25 mouse cellular contexts compared by ENCODE assay signal in the genomic region with DNA sequence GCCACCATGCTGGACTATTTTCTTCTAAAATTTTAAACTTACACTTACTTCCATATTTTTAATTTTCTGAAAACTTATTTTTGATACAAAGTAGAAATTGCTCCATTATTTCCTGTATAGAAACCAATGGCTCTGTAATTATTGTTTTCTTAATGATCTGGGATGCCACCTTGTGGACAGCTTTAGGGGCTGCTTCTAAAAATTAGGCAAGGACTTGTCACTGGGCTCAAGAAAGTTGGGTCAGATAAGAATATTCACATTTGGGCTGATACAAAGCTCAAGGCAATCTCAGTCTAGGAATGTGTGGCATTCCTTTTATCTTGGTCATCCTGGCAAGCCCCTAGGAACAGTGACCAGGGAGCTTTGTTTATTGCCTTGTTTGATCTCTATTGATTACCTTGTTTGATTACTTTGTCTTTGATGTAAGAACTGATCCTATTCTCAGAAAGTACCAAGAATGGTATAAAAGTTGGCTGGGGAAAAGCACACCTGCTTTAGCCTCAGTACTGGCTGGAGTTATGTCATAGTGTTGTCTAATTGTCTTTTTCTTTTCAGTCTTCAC.
DNase-seq lines count a peak whose midpoint lies in the region; ATAC-seq and TF ChIP-seq lines count a peak whose summit lies in the region.
"Had no signal": no experiment of that assay in that cellular context is flagged by ENCODE, and none has a peak within 500 bp of the region (broad histone marks: within the 10 kb centered on the region; RNA-seq: fewer than 3 reads in every experiment).

No protein-coding gene starts in this region.

- DNase-seq in liver, adult 2 months (ENCODE audit: extremely low read depth, low read depth, low spot score) = peak; percentile 64
- DNase-seq in liver, embryonic 11.5 days (ENCODE audit: low spot score) = no peak
- DNase-seq in ES-CJ7 (ENCODE audit: low read depth, low spot score) (peak; percentile 5), R1 (ENCODE audit: low read depth, low spot score) (peak; percentile 22)
- no peak for DNase-seq in midbrain, embryonic 14.5 days
- DNase-seq in adrenal gland, postnatal 36 days = no peak
- no peak for DNase-seq in forebrain, postnatal 0 days
- DNase-seq: adrenal gland, adult 2 months; cerebellum, adult 11-12 months; cerebellum, postnatal 10 days; heart, postnatal 14 days; kidney, adult 18-20 months; kidney, postnatal 4 days; liver; lung, adult 2 months; lung, postnatal 14 days; retina, postnatal 1 day; right cerebral cortex, postnatal 25 days; spleen, adult 18-20 months had no signal

- H3K79me2 ChIP-seq in liver, adult 2 months (ENCODE audit: control insufficient read depth, insufficient read depth, low read length) = no peaks in the 10 kb centered on the region

- H3K36me3 ChIP-seq in liver, adult 2 months (ENCODE audit: control insufficient read depth, insufficient read depth, low read length) = no peaks in the 10 kb centered on the region
- H3K36me3 ChIP-seq in liver, embryonic 11.5 days (ENCODE audit: control insufficient read depth, insufficient read depth, low read length) = no peaks in the 10 kb centered on the region
- no peaks in the 10 kb centered on the region for H3K36me3 ChIP-seq in midbrain, embryonic 14.5 days (ENCODE audit: control insufficient read depth, insufficient read depth, low read length)
- H3K36me3 ChIP-seq in forebrain, postnatal 0 days (ENCODE audit: insufficient read depth) = no peaks in the 10 kb centered on the region
- H3K36me3 ChIP-seq: embryonic facial prominence, embryonic 12.5 days; G1E; heart, embryonic 12.5 days; hindbrain, embryonic 12.5 days; midbrain, embryonic 13.5 days had no signal

- no peaks in the 10 kb centered on the region for H3K27me3 ChIP-seq in liver, adult 2 months (ENCODE audit: control insufficient read depth, insufficient read depth, low read length)
- H3K27me3 ChIP-seq in liver, embryonic 11.5 days (replicated peaks; ENCODE audit: control insufficient read depth, insufficient read depth, low read length) = no peaks in the 10 kb centered on the region
- H3K27me3 ChIP-seq in midbrain, embryonic 14.5 days (ENCODE audit: control insufficient read depth, insufficient read depth, low read length) = no peaks in the 10 kb centered on the region
- H3K27me3 ChIP-seq in forebrain, postnatal 0 days (ENCODE audit: insufficient read depth, low read length) = no peaks in the 10 kb centered on the region
- H3K27me3 ChIP-seq: embryonic facial prominence, embryonic 12.5 days; heart, embryonic 12.5 days; hindbrain, embryonic 12.5 days; midbrain, embryonic 13.5 days had no signal

- H3K27ac ChIP-seq in liver, adult 2 months (replicated peaks; ENCODE audit: insufficient read depth, low read depth, low read length) = no peak overlapping the region
- H3K27ac ChIP-seq in liver, embryonic 11.5 days (ENCODE audit: low read depth, low read length) = no peak overlapping the region
- no peak overlapping the region for H3K27ac ChIP-seq in midbrain, embryonic 14.5 days (replicated peaks; ENCODE audit: low read depth, low read length)
- H3K27ac ChIP-seq in forebrain, postnatal 0 days (ENCODE audit: low read depth, low read length) = no peak overlapping the region
- H3K27ac ChIP-seq: embryonic facial prominence, embryonic 12.5 days; hindbrain, embryonic 12.5 days; left cerebral cortex, adult 2 months; midbrain, embryonic 13.5 days had no signal

- ATAC-seq in liver, embryonic 11.5 days (replicated peaks; ENCODE audit: low FRiP score) = no peak
- ATAC-seq in midbrain, embryonic 14.5 days (ENCODE audit: low FRiP score, low TSS enrichment) = no peak
- ATAC-seq in forebrain, postnatal 0 days = no peak
- ATAC-seq: midbrain, embryonic 13.5 days had no signal

- H3K9ac ChIP-seq in liver, adult 2 months (ENCODE audit: low read depth, low read length) = no peak overlapping the region
- no peak overlapping the region for H3K9ac ChIP-seq in liver, embryonic 11.5 days (ENCODE audit: low read depth, low read length)
- no peak overlapping the region for H3K9ac ChIP-seq in midbrain, embryonic 14.5 days (replicated peaks; ENCODE audit: low read length)
- H3K9ac ChIP-seq in forebrain, postnatal 0 days = no peak overlapping the region
- H3K9ac ChIP-seq: embryonic facial prominence, embryonic 12.5 days; heart, embryonic 12.5 days; hindbrain, embryonic 12.5 days; midbrain, embryonic 13.5 days had no signal

- H3K4me2 ChIP-seq in liver, embryonic 11.5 days = no peak overlapping the region
- no peak overlapping the region for H3K4me2 ChIP-seq in midbrain, embryonic 14.5 days (ENCODE audit: low read length)
- no peak overlapping the region for H3K4me2 ChIP-seq in forebrain, postnatal 0 days (ENCODE audit: low read depth)
- H3K4me2 ChIP-seq: embryonic facial prominence, embryonic 12.5 days; heart, embryonic 12.5 days; hindbrain, embryonic 12.5 days; midbrain, embryonic 13.5 days had no signal

- H3K4me3 ChIP-seq in liver, adult 2 months (ENCODE audit: insufficient read depth, low read depth, low read length) = no peak overlapping the region
- no peak overlapping the region for H3K4me3 ChIP-seq in liver, embryonic 11.5 days (ENCODE audit: low read depth, low read length)
- no peak overlapping the region for H3K4me3 ChIP-seq in midbrain, embryonic 14.5 days (replicated peaks; ENCODE audit: low read depth, low read length)
- H3K4me3 ChIP-seq in forebrain, postnatal 0 days (ENCODE audit: low read depth, low read length) = no peak overlapping the region
- H3K4me3 ChIP-seq: embryonic facial prominence, embryonic 12.5 days; heart, embryonic 12.5 days; hindbrain, embryonic 12.5 days; left cerebral cortex, adult 2 months; midbrain, embryonic 13.5 days had no signal

- H3K4me1 ChIP-seq in liver, adult 2 months (ENCODE audit: control insufficient read depth, insufficient read depth, low read length) = no peaks in the 10 kb centered on the region; the same call in 1 of the 2 replicates
- H3K4me1 ChIP-seq in liver, embryonic 11.5 days (replicated peaks; ENCODE audit: control insufficient read depth, insufficient read depth, low read length) = no peaks in the 10 kb centered on the region
- H3K4me1 ChIP-seq in midbrain, embryonic 14.5 days (ENCODE audit: control insufficient read depth, insufficient read depth, low read length) = no peaks in the 10 kb centered on the region
- H3K4me1 ChIP-seq in forebrain, postnatal 0 days (ENCODE audit: insufficient read depth) = no peaks in the 10 kb centered on the region
- H3K4me1 ChIP-seq: embryonic facial prominence, embryonic 12.5 days; heart, embryonic 12.5 days; hindbrain, embryonic 12.5 days; midbrain, embryonic 13.5 days had no signal

- no peaks in the 10 kb centered on the region for H3K9me3 ChIP-seq in liver, embryonic 11.5 days (ENCODE audit: control insufficient read depth, low read length)
- no peaks in the 10 kb centered on the region for H3K9me3 ChIP-seq in midbrain, embryonic 14.5 days (ENCODE audit: control insufficient read depth, low read length)
- H3K9me3 ChIP-seq in forebrain, postnatal 0 days (ENCODE audit: low read length) = no peaks in the 10 kb centered on the region
- H3K9me3 ChIP-seq: embryonic facial prominence, embryonic 12.5 days; G1E; heart, embryonic 12.5 days; hindbrain, embryonic 12.5 days; midbrain, embryonic 13.5 days had no signal

- no peak for TF ChIP-seq CTCF in liver, adult 2 months (IDR thresholded peaks at IDR 0.05; ENCODE audit: low read depth, low read length)
- no peak for TF ChIP-seq CTCF in forebrain, postnatal 0 days (IDR thresholded peaks at IDR 0.05; ENCODE audit: low read depth)

- TF ChIP-seq POLR2A in liver, adult 2 months (IDR thresholded peaks at IDR 0.05; ENCODE audit: extremely low read depth, insufficient read depth, low read length) = no peak

Comparison
In these comparisons a context has a peak if more than half of its experiments do, and no peak if none do; other contexts are left out.
1. DNase-seq: peak in liver, adult 2 months (single experiment), ES-CJ7 (single experiment) and R1 (single experiment); none in liver, embryonic 11.5 days (single experiment), midbrain, embryonic 14.5 days (single experiment), adrenal gland, postnatal 36 days (0 of 2) and forebrain, postnatal 0 days (single experiment).